Mouse (Mus musculus) gastrocnemius, postnatal 14 days (tissue): ENCODE measurements around the gene Rnf2. TPM values are rescaled to one million over a fixed set of nuclear protein-coding genes. Genes with fewer than 3 reads are reported as not detected.
"Not testable (repeated sequence)": the region's sequence is repeated elsewhere in the genome, so short reads cannot be mapped to it uniquely, and the experiment has no call there.

Experiments
- DNase-seq: peaks from one replicate; pipeline ENCODE4 v3.0.0; 2021; ENCODE audit warnings: mixed read lengths
- intact Hi-C: fragments of 180-260 bp; cut with DNase I; formaldehyde crosslinking; loops from one replicate; pipeline ENCODE4 v1.15.1; 2025; ENCODE audit warnings: low total_unique reads
- total RNA-seq, 2 experiments: library from RNA; stranded (reverse); gene quantifications; 2 replicates each; pipeline ENCODE4 v1.2.3; 2021

Gene Rnf2
- total RNA-seq, 2 experiments from 2014 or later: 17.9 to 19.7 TPM

GRCm38 (mm10) chr1:151493826-151494225 is 6.9 kb downstream of the Rnf2 start:
- intact Hi-C loops: no loop called here

GRCm38 (mm10) chr1:151492419-151492818 is 8.3 kb downstream of the Rnf2 start:
- no peak for DNase-seq
- intact Hi-C loops: no loop called here

More at GRCm38 (mm10) chr1:151493826-151494225, 6.9 kb downstream of the Rnf2 start:
- DNase-seq: no peak

GRCm38 (mm10) chr1:151489806-151490205 is 10.9 kb downstream of the Rnf2 start:
- intact Hi-C loops: no loop called here
- no peak for DNase-seq

GRCm38 (mm10) chr1:151484754-151485153 is 16.0 kb downstream of the Rnf2 start:
- DNase-seq: no peak
- intact Hi-C loops: no loop called here

GRCm38 (mm10) chr1:151483568-151483967 is 17.2 kb downstream of the Rnf2 start:
- intact Hi-C loops: no loop called here
- no peak for DNase-seq

GRCm38 (mm10) chr1:151482497-151482896 is 18.3 kb downstream of the Rnf2 start:
- intact Hi-C loops: no loop called here
- no peak for DNase-seq

GRCm38 (mm10) chr1:151472386-151472785 is 28.4 kb downstream of the Rnf2 start:
- intact Hi-C loops, DNase-seq: not testable (repeated sequence)

GRCm38 (mm10) chr1:151471429-151471828 is 29.3 kb downstream of the Rnf2 start:
- intact Hi-C loops: no loop called here
- DNase-seq: no peak

- intact Hi-C loops: no loop called here
- DNase-seq: no peak
Measured at GRCm38 (mm10) chr1:151466571-151466970, 34.2 kb downstream of the Rnf2 start.

GRCm38 (mm10) chr1:151464914-151465313 is 35.8 kb downstream of the Rnf2 start:
- DNase-seq: no peak
- intact Hi-C loops: no loop called here

GRCm38 (mm10) chr1:151461265-151461664 is 39.5 kb downstream of the Rnf2 start:
- DNase-seq: no peak
- intact Hi-C loops: no loop called here

- intact Hi-C loops: no loop called here
- DNase-seq: no peak
Measured at GRCm38 (mm10) chr1:151457087-151457486, 43.7 kb downstream of the Rnf2 start.

- no peak for DNase-seq
- intact Hi-C loops: no loop called here
Measured at GRCm38 (mm10) chr1:151451946-151452345, 48.8 kb downstream of the Rnf2 start.

GRCm38 (mm10) chr1:151450851-151451250 is 49.9 kb downstream of the Rnf2 start:
- intact Hi-C loops: no loop called here
- no peak for DNase-seq

- no peak for DNase-seq
- intact Hi-C loops: no loop called here
Measured at GRCm38 (mm10) chr1:151449866-151450265, 50.9 kb downstream of the Rnf2 start.

- intact Hi-C loops: no loop called here
- DNase-seq: no peak
Measured at GRCm38 (mm10) chr1:151435431-151435830, 65.3 kb downstream of the Rnf2 start.

- no peak for DNase-seq
- intact Hi-C loops: no loop called here
Measured at GRCm38 (mm10) chr1:151429316-151429715, 71.4 kb downstream of the Rnf2 start.

- intact Hi-C loops: no loop called here
- peak; percentile 98 for DNase-seq
Measured at GRCm38 (mm10) chr1:151428263-151429221, 72.2 kb downstream of the Rnf2 start, which contains the start of the genes Swt1 and Trmt1l. Swt1 (minus strand) TSS chr1:151428455. Trmt1l (plus strand) TSS chr1:151428542.

GRCm38 (mm10) chr1:151427888-151428262 is 72.9 kb downstream of the Rnf2 start:
- intact Hi-C loops: no loop called here
- DNase-seq: no peak

GRCm38 (mm10) chr1:151426947-151427600 is 73.7 kb downstream of the Rnf2 start:
- intact Hi-C loops: no loop called here
- no peak for DNase-seq

GRCm38 (mm10) chr1:151422178-151422577 is 78.6 kb downstream of the Rnf2 start:
- intact Hi-C loops: no loop called here
- no peak for DNase-seq
